Mouse (Mus musculus) liver, embryonic 14.5 days (tissue): ENCODE data around the gene Dtymk.

Source experiments
- CTCF ChIP-seq: IDR thresholded peaks from 2 replicates; pipeline ENCODE4 v1.5.1; 2016; ENCODE audit warnings: antibody characterized with exemption, low read depth, control low read depth
- EP300 ChIP-seq: IDR thresholded peaks from 2 replicates; pipeline ENCODE4 v1.6.1; 2016; ENCODE audit warnings: antibody characterized with exemption, low read depth

DNA sequence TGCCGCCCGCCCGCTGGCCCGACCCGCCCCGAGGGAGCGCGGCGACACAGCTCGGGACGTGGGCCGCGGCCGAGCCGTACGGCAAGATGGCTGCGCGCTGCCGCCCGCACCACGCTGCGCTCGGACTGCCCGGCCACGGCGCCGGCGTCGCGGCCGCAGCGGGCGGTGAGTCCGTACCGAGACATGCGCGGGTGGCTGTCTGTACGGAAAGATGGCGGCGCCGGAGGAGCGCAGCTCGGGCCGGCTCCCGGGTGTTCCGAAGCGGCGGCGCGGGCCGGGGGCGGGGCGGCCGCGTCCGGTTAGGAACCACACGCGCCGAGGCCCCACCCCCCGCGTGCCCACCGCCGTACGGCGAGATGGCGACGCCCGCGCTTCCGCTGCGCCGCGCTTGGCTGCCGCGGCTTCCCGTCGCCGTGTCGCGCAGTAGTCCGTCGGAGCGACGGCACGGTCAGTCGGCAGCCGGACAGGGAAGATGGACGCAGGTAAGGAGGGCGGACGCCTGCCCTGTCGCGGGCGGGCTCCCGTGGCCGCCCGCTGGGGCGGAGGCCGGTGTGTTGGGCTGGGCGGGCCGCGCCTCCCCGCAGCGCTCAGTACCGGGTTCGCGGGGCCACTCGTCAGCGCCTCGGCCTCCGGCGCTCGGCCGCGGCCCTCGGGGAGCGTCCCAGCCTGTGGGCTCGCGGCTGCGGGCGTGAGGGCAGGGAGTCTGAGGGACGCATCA, 47.0 kb downstream of the Dtymk start, which contains the start of gene Thap4:
- TF ChIP-seq CTCF (no peak), EP300 (no peak)
